Mouse (Mus musculus): ENCODE results near the gene Wdr4.

Gene Wdr4

GRCm38 (mm10) chr17:31497726-31498125 lies 22.1 kb downstream of the Wdr4 start:
- WGBS, result 87% methylated on average over 6 of the region's 6 CpGs

GRCm38 (mm10) chr17:31494989-31495388 lies 24.8 kb downstream of the Wdr4 start:
- WGBS, result 100% methylated on average over 1 of the region's 1 CpGs

GRCm38 (mm10) chr17:31492416-31492815 lies 27.4 kb downstream of the Wdr4 start:
- 0% methylated on average over 2 of the region's 2 CpGs for WGBS

GRCm38 (mm10) chr17:31487433-31488060 lies 32.2 kb downstream of the Wdr4 start:
- 66% methylated on average over 6 of the region's 6 CpGs for WGBS

GRCm38 (mm10) chr17:31486616-31487198 lies 33.1 kb downstream of the Wdr4 start:
- 62% methylated on average over 10 of the region's 10 CpGs for WGBS

- 76% methylated on average over 11 of the region's 11 CpGs for WGBS
These were observed 40.5 kb downstream of the Wdr4 start for GRCm38 (mm10) chr17:31479108-31479844.

- 80% methylated on average over 7 of the region's 7 CpGs for WGBS
These were observed 41.2 kb downstream of the Wdr4 start for GRCm38 (mm10) chr17:31478606-31479005.

- 84% methylated on average over 6 of the region's 6 CpGs for whole genome bisulfite sequencing
These were observed 45.4 kb downstream of the Wdr4 start for GRCm38 (mm10) chr17:31474388-31474787.

- WGBS, result 37% methylated on average over 5 of the region's 5 CpGs
These were observed 48.9 kb downstream of the Wdr4 start for GRCm38 (mm10) chr17:31470766-31471418.

GRCm38 (mm10) chr17:31468496-31468895 lies 51.3 kb downstream of the Wdr4 start:
- WGBS, result 81% methylated on average over 5 of the region's 5 CpGs

GRCm38 (mm10) chr17:31466854-31467253 lies 52.9 kb downstream of the Wdr4 start:
- 94% methylated on average over 3 of the region's 3 CpGs for WGBS

- 85% methylated on average over 2 of the region's 2 CpGs for WGBS
These were observed 57.3 kb downstream of the Wdr4 start for GRCm38 (mm10) chr17:31462506-31462905.

- 67% methylated on average over 4 of the region's 4 CpGs for WGBS
These were observed 59.4 kb downstream of the Wdr4 start for GRCm38 (mm10) chr17:31460416-31460815.

GRCm38 (mm10) chr17:31456723-31457567 lies 62.8 kb downstream of the Wdr4 start:
- 43% methylated on average over 18 of the region's 18 CpGs for WGBS

- WGBS, result 93% methylated on average over 9 of the region's 9 CpGs
These were observed 65.7 kb downstream of the Wdr4 start for GRCm38 (mm10) chr17:31454056-31454455.

GRCm38 (mm10) chr17:31453476-31453875 lies 66.3 kb downstream of the Wdr4 start:
- 90% methylated on average over 3 of the region's 3 CpGs for WGBS

- 88% methylated on average over 2 of the region's 2 CpGs for WGBS
These were observed 67.0 kb downstream of the Wdr4 start for GRCm38 (mm10) chr17:31452816-31453215.

GRCm38 (mm10) chr17:31451179-31451708 lies 68.5 kb downstream of the Wdr4 start:
- WGBS, result 34% methylated on average over 8 of the region's 8 CpGs

GRCm38 (mm10) chr17:31450206-31450605 lies 69.6 kb downstream of the Wdr4 start:
- 56% methylated on average over 3 of the region's 3 CpGs for WGBS

GRCm38 (mm10) chr17:31448519-31448918 lies 71.3 kb downstream of the Wdr4 start:
- 44% methylated on average over 1 of the region's 1 CpGs for WGBS

GRCm38 (mm10) chr17:31447766-31448165 lies 72.0 kb downstream of the Wdr4 start:
- WGBS, result 58% methylated on average over 5 of the region's 5 CpGs
